Mouse (Mus musculus) thymus, postnatal 25 days (tissue): ENCODE data around the gene Lipt1.

ENCODE experiments used
- DNase-seq: peaks from one replicate; pipeline ENCODE4 v3.0.0; 2022

Gene Lipt1

DNA sequence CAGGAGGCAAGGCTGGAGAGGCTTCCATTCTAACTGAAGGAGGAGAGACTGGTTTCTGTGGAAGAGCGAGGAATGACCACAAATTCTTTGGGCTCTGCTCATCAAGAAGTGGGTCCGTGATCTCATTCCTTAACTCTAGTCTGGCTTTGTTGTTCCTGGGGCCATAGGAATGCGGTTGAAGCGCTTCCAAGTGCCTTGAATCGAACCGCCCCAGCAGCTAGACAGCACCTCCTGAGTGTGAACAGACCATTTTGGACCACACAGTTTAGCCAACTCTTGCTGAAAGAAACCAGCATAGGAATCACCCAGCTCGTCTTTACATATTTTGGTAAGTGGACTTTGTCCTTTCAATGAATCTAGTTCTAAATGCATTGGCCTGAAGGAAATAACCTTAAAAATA, at the start of gene Lipt1:
TSS of gene Lipt1 (plus strand) at position 35 of the 400 bp plus-strand sequence.
- DNase-seq: no peak

DNA sequence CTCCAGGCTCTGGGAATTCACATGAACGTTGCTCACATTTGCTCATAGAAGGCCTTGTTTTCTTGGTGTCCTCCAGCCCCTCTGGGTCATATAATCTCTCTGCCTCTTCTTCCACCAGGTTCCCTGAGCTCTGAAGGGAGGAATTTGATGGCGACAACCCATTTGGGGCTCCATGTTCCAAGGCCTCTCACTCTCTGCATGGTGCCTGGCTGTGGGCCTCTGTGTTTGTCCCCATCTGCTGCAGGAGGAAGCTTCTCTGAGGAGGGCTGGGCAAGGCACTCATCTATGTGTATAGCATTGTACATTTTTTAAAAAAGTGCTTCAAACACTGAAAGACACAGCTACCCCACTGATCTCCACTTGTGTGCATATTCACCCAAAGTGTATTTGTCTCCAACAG, 39.9 kb upstream of the Lipt1 start:
- DNase-seq: no peak

DNA sequence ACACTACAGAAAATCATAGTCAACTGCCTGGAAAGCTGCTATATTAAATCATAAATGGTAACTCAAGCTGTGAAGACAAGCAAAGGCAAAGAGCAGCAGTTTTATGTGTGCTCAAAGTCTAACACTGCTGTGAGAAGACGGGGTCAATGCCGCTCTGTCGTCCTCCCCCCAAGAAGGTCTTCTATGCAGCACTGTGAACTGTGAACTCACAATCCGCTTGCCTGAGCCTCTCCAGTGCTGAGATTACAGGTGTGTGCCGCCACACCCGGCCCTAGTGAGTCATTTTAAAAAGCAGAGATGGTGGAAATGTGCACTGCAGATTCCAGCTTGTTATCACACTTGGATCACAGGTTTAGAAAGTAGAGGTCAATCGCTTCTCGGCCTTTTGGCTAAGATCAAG, 24.7 kb upstream of the Lipt1 start:
- no peak for DNase-seq

- no peak for DNase-seq
These were observed 20.8 kb upstream of the Lipt1 start for GRCm38 (mm10) chr1:37850696-37851095.

DNA sequence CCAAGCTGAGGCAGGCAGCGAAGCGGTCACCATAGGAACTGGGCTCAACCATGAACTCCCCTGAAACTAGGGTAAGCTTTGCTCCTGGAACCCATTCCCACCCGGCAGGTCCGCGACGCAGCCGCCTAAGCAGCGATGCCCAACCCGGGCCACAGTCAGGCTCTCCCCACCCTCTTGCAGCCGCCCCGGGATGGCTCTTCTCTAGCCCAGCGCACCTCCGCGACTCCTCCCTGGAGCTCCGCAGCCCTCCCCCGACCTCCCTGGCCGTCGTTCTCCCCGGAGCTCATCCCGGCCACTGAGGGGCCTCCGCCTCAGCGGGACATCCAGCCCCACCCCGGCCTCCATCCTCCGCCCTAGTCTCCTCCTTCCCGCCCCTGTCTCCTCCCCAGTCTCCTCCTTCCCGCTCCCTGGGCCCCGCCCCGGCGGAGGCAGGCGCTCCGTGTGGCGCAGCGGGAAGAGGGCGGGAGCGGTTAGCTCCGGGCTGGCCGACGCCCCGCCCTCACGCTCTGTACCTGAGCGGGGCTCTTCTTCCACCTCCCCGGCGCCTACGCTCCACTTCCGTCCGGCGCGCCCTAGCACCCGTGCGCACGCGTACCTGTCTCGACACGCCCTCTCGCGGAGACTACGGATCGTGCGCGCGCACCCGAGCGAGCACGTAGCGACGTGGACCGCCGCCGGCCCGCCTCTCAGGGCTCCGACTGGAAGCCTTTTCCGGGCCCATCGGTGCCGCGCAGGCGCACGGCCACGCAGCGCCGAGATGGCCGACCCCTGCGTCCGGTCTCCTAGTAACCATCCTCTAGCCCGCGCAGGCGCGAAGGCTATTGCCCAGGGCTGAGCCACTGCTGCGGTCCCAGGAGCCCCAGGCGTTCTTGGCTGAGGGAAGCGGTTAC, 6.8 kb upstream of the Lipt1 start:
- peak; percentile 99 for DNase-seq

GRCm38 (mm10) chr1:37865401-37866215, 5.9 kb upstream of the Lipt1 start:
- DNase-seq: no peak

DNA sequence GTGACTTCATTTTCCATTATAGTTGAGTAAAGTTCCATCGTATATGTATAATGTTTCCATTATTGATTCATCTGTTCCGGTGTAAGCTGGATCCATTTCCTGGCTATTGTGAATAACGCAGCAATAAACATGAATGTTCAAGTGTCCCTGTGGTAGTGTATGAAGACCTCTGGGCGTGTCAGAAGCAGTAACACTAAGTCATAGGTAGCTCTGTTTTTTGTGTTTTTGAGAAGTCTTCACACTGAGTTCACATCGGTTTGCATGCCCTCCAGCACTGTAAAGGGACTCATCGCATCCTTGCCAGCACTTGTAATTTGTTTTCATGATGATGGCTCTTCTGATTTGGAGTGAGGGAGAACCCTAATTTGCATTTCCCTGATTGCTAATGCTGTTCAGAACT, 5.3 kb upstream of the Lipt1 start, which contains the start of gene Tsga10:
TSS of gene Tsga10 (minus strand) at position 144 of the 400 bp plus-strand sequence.
- DNase-seq: no peak

- DNase-seq: peak; percentile 58
These were observed 4.5 kb upstream of the Lipt1 start for GRCm38 (mm10) chr1:37867056-37867455.

DNA sequence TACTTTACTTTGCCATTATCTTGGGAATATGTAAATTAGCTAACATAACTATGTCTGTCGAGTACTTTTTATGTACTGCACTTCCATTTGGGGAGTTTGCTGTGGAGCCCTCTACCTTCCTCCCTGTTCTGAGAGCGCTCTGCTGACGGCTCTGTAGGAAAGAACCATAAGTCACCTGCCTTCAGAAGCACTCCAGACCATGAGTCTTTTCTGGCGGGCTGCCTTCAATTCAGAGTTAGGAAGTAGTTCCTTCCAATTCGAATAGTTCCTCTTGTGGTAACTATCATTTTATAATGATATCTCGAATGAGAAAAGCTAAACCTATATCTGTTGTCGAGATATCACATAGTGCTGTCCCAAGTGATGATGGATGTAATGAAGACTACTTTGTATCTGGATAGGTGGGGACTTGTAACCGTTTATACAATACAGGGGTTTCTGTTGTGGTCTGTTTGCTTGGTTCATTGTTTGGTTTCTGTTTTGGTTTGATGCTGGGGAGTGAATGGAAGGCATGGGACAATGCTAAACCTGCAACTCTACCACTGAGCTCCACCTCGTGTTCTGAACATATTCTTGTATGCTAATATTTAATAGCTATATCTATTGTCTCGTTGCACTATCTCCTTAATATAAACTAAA, 3.7 kb upstream of the Lipt1 start:
- no peak for DNase-seq

DNA sequence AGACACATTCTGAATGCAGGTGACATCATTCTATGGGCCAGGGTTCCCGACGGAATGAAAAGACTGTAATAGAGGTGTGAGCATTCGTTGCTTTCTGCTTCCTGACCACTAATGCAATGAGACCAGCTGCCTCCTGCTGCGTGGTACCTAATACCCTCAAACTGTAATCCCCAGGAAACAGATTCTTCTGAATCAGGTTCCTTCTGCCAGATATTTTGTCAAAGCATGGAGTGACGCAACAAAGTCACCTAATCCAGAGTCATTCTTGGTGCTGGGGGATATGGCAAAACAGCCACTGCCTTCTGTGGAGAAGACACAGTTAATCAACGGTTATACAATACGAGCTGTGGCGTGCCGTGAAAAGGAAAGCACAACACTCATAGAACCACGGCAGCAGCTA, 2.9 kb upstream of the Lipt1 start:
- DNase-seq: no peak

GRCm38 (mm10) chr1:37869362-37869761, 2.2 kb upstream of the Lipt1 start:
- DNase-seq: no peak

GRCm38 (mm10) chr1:37872131-37873067, 861 bp downstream of the Lipt1 start:
- DNase-seq: peak; percentile 81

GRCm38 (mm10) chr1:37873157-37873556, 1.6 kb downstream of the Lipt1 start:
- DNase-seq: no peak

- no peak for DNase-seq
These were observed 6.4 kb downstream of the Lipt1 start for GRCm38 (mm10) chr1:37877736-37878460.

GRCm38 (mm10) chr1:37883411-37883810, 11.9 kb downstream of the Lipt1 start:
- DNase-seq: no peak

DNA sequence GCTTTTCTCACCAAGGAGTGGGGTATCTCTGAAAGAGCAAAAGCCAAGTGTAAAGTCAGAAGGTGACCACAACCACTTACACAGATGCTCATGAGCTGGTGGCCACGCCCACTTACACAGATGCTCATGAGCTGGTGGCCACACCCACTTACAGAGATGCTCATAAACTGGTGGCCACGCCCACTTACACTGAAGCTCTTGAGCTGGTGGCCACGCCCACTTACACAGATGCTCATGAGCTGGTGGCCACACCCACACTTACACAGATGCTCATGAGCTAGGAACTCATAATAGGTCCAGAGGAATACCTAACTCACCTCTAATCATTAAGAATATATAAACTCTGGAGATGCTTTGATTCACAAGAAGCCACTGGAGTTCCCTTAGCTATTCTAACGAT, 12.9 kb downstream of the Lipt1 start:
- no peak for DNase-seq

- DNase-seq: no peak
These were observed 17.7 kb downstream of the Lipt1 start for GRCm38 (mm10) chr1:37889206-37889605.

GRCm38 (mm10) chr1:37890025-37890652, 18.6 kb downstream of the Lipt1 start, which contains the start of the genes Mitd1 and Mrpl30:
Mitd1 (minus strand) TSS chr1:37890411.
Mrpl30 (plus strand) TSS chr1:37890477.
- peak; percentile 90 for DNase-seq

DNA sequence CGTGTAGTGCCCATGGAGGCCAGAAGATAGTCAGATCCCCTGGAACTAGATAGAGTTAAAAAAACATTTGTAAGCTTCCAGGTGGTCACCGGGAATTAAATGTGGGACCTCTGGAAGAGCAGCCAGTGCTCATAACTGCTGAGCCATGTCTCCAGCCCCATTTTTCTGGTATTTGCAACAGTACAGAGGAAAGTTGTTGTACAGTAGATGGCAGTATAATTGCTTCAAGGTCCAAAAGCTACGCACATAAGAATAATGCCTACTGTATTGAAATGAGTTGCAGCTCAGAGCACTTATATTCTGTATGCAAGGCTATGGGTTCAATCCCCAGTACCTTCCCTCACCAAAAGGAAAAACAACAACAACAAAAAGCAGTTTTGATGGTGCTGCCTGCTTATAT, 19.9 kb downstream of the Lipt1 start:
- no peak for DNase-seq

GRCm38 (mm10) chr1:37894606-37895005, 23.1 kb downstream of the Lipt1 start:
- no peak for DNase-seq

GRCm38 (mm10) chr1:37899816-37900215, 28.3 kb downstream of the Lipt1 start:
- DNase-seq: no peak
